Mouse (Mus musculus) embryonic stem cell, embryonic (primary cell): ENCODE results near the gene Col26a1.

ENCODE experiments used
- CTCF ChIA-PET, 4 experiments: fragments of 300-600 bp in 2 of 4; fragments of 350-600 bp in 2 of 4; sonication (Branson Sonifier 250); formaldehyde crosslinking; loops; one replicate each; lab custom pipeline; 2022; ENCODE audit warnings: inconsistent platforms in 2 of 4; lab: Charles Lee
- POLR2A ChIA-PET, 4 experiments: fragments of 300-600 bp in 2 of 4; fragments of 350-600 bp in 2 of 4; sonication (Branson Sonifier 250); formaldehyde crosslinking; loops; one replicate each; lab custom pipeline; 2022; ENCODE audit warnings: antibody characterized with exemption in 4 of 4, inconsistent platforms in 1 of 4; lab: Charles Lee

Gene Col26a1

GRCm38 (mm10) chr5:136793807-136794206 is 89.2 kb downstream of the Col26a1 start:
- CTCF ChIA-PET: interaction anchor here in 2 of 4 experiments (0.5 to 1.2 kb wide), 3 partner anchors 46 to 112 kb away, joined by 3 to 5 read pairs (median 3); no protein-coding TSS in a partner anchor
- POLR2A ChIA-PET: interaction anchor here in 1 of 4 experiments (1.0 kb wide), 1 partner anchor 9 kb away, joined by 6 read pairs; no protein-coding TSS in a partner anchor

- POLR2A ChIA-PET: no interaction called here
- CTCF ChIA-PET: interaction anchor here in 2 of 4 experiments (0.9 to 2.8 kb wide), 3 partner anchors 102 to 164 kb away, joined by 3 to 23 read pairs (median 18); no protein-coding TSS in a partner anchor
These were observed 90.5 kb downstream of the Col26a1 start for GRCm38 (mm10) chr5:136792541-136792940.

- CTCF ChIA-PET: interaction anchor here (0.6 to 2.8 kb wide), 31 partner anchors 11 to 539 kb away, joined by 3 to 23 read pairs (median 4); partner anchors contain the start of gene Ift22 (in 2 of the 4)
- POLR2A ChIA-PET: interaction anchor here in 3 of 4 experiments (0.5 to 1.2 kb wide), 7 partner anchors 10 to 891 kb away, joined by 3 to 4 read pairs (median 3); no protein-coding TSS in a partner anchor
These were observed 91.8 kb downstream of the Col26a1 start for GRCm38 (mm10) chr5:136791204-136791603.

- ChIA-PET POLR2A (interaction anchor here in 3 of 4 experiments (0.5 to 1.2 kb wide), 6 partner anchors 10 to 129 kb away, joined by 3 to 4 read pairs (median 3); no protein-coding TSS in a partner anchor), CTCF (interaction anchor here (0.6 to 2.8 kb wide), 38 partner anchors 10 to 538 kb away, joined by 3 to 23 read pairs (median 4); partner anchors contain the start of gene Ift22 (in 2 of the 4))
These were observed 92.3 kb downstream of the Col26a1 start for GRCm38 (mm10) chr5:136790570-136791196.

GRCm38 (mm10) chr5:136784531-136784930 is 98.5 kb downstream of the Col26a1 start:
- CTCF ChIA-PET: interaction anchor here in 2 of 4 experiments (0.6 to 1.4 kb wide), 7 partner anchors 11 to 961 kb away, joined by 3 to 7 read pairs (median 3); no protein-coding TSS in a partner anchor

GRCm38 (mm10) chr5:136782600-136782999 is 100.4 kb downstream of the Col26a1 start:
- ChIA-PET CTCF (interaction anchor here in 1 of 4 experiments (0.6 to 0.7 kb wide), 2 partner anchors 141 to 602 kb away, joined by 3 read pairs; no protein-coding TSS in a partner anchor), POLR2A (interaction anchor here in 2 of 4 experiments (0.5 to 1.2 kb wide), 4 partner anchors 17 to 903 kb away, joined by 3 to 5 read pairs (median 4); no protein-coding TSS in a partner anchor)

More at GRCm38 (mm10) chr5:136784531-136784930, 98.5 kb downstream of the Col26a1 start:
- POLR2A ChIA-PET: interaction anchor here in 1 of 4 experiments (0.6 to 1.2 kb wide), 3 partner anchors 10 to 76 kb away, joined by 5 to 6 read pairs (median 5); no protein-coding TSS in a partner anchor

- ChIA-PET CTCF (interaction anchor here (0.5 to 3.3 kb wide), 48 partner anchors 8 to 907 kb away, joined by 3 to 60 read pairs (median 4); partner anchors contain the start of gene Ift22 (in 1 of the 4)), POLR2A (interaction anchor here (1.0 to 2.6 kb wide), 9 partner anchors 8 to 162 kb away, joined by 3 to 7 read pairs (median 3); partner anchors contain the start of gene Ift22 (in 2 of the 4))
These were observed 102.5 kb downstream of the Col26a1 start for GRCm38 (mm10) chr5:136780465-136780864.

- CTCF ChIA-PET: interaction anchor here (0.5 to 3.3 kb wide), 44 partner anchors 8 to 519 kb away, joined by 3 to 60 read pairs (median 4); partner anchors contain the start of gene Ift22 (in 1 of the 4)
These were observed 103.1 kb downstream of the Col26a1 start for GRCm38 (mm10) chr5:136779946-136780345.

GRCm38 (mm10) chr5:136775548-136775947 is 107.5 kb downstream of the Col26a1 start:
- ChIA-PET POLR2A (no interaction called here), CTCF (interaction anchor here in 1 of 4 experiments (0.8 kb wide), 1 partner anchor 11 kb away, joined by 3 read pairs; no protein-coding TSS in a partner anchor)

More at GRCm38 (mm10) chr5:136779946-136780345, 103.1 kb downstream of the Col26a1 start:
- POLR2A ChIA-PET: interaction anchor here in 3 of 4 experiments (0.7 to 2.6 kb wide), 10 partner anchors 9 to 155 kb away, joined by 3 to 7 read pairs (median 3); partner anchors contain the start of gene Ift22 (in 2 of the 3)

GRCm38 (mm10) chr5:136773044-136774039 is 109.7 kb downstream of the Col26a1 start:
- ChIA-PET CTCF (interaction anchor here (0.6 to 1.9 kb wide), 24 partner anchors 8 to 521 kb away, joined by 3 to 16 read pairs (median 4); partner anchors contain the start of gene Fis1 (in 1 of the 4)), POLR2A (interaction anchor here (0.5 to 1.2 kb wide), 10 partner anchors 12 to 1013 kb away, joined by 3 to 7 read pairs (median 3); partner anchors contain the start of genes Mdh2 (in 1 of the 4) and Styxl1 (in 1 of the 4))

- CTCF ChIA-PET: interaction anchor here in 2 of 4 experiments (1.3 to 1.4 kb wide), 2 partner anchors 9 to 11 kb away, joined by 4 to 9 read pairs; no protein-coding TSS in a partner anchor
- POLR2A ChIA-PET: interaction anchor here in 1 of 4 experiments (0.6 to 1.4 kb wide), 3 partner anchors 11 to 815 kb away, joined by 3 to 4 read pairs (median 3); no protein-coding TSS in a partner anchor
These were observed 111.9 kb downstream of the Col26a1 start for GRCm38 (mm10) chr5:136771132-136771531.

- CTCF ChIA-PET: interaction anchor here in 2 of 4 experiments (1.0 to 4.6 kb wide), 3 partner anchors 11 to 400 kb away, joined by 3 to 22 read pairs (median 14); no protein-coding TSS in a partner anchor
- POLR2A ChIA-PET: interaction anchor here in 3 of 4 experiments (0.7 to 2.2 kb wide), 6 partner anchors 11 to 1696 kb away, joined by 3 to 7 read pairs (median 3); no protein-coding TSS in a partner anchor
These were observed 115.7 kb downstream of the Col26a1 start for GRCm38 (mm10) chr5:136767304-136767703.

- ChIA-PET POLR2A (interaction anchor here in 2 of 4 experiments (0.5 kb wide), 2 partner anchors 15 to 41 kb away, joined by 3 to 5 read pairs; no protein-coding TSS in a partner anchor), CTCF (interaction anchor here (0.5 to 3.1 kb wide), 24 partner anchors 8 to 704 kb away, joined by 3 to 18 read pairs (median 3); partner anchors contain the start of gene Ift22 (in 1 of the 4))
These were observed 118.8 kb downstream of the Col26a1 start for GRCm38 (mm10) chr5:136764157-136764669.

GRCm38 (mm10) chr5:136760345-136760744 is 122.7 kb downstream of the Col26a1 start:
- ChIA-PET POLR2A (interaction anchor here in 3 of 4 experiments (0.7 to 1.1 kb wide), 4 partner anchors 10 to 561 kb away, joined by 3 to 7 read pairs (median 3); partner anchors contain the start of gene Prkrip1 (in 1 of the 3)), CTCF (interaction anchor here (0.6 to 4.4 kb wide), 50 partner anchors 8 to 623 kb away, joined by 3 to 60 read pairs (median 4); partner anchors contain the start of genes Ache (in 1 of the 4) and Ift22 (in 1 of the 4))

GRCm38 (mm10) chr5:136759781-136760180 is 123.2 kb downstream of the Col26a1 start:
- ChIA-PET POLR2A (interaction anchor here in 3 of 4 experiments (0.5 to 1.1 kb wide), 8 partner anchors 11 to 561 kb away, joined by 3 to 7 read pairs (median 3); partner anchors contain the start of gene Prkrip1 (in 1 of the 3)), CTCF (interaction anchor here (0.5 to 4.4 kb wide), 60 partner anchors 9 to 676 kb away, joined by 3 to 60 read pairs (median 4); partner anchors contain the start of genes Ache (in 1 of the 4), Ift22 (in 1 of the 4) and Rasa4 (in 1 of the 4))
